Mouse (Mus musculus) CD8-positive naive resting alpha-beta T cell, adult 2 months (primary cell): ENCODE measurements around the gene Gm12258.

Experiments used
- DNase-seq, 2 experiments: peaks; one replicate each; pipeline ENCODE4 v3.0.0; 2022; ENCODE audit warnings: low read depth in 2 of 2, low spot score in 2 of 2

Gm12258 gene

GRCm38 (mm10) chr11:58897485-58897884 is 50.5 kb downstream of the Gm12258 start:
- no peak for DNase-seq

- DNase-seq, result no peak
These were observed 54.1 kb downstream of the Gm12258 start for GRCm38 (mm10) chr11:58901080-58901479.

DNA sequence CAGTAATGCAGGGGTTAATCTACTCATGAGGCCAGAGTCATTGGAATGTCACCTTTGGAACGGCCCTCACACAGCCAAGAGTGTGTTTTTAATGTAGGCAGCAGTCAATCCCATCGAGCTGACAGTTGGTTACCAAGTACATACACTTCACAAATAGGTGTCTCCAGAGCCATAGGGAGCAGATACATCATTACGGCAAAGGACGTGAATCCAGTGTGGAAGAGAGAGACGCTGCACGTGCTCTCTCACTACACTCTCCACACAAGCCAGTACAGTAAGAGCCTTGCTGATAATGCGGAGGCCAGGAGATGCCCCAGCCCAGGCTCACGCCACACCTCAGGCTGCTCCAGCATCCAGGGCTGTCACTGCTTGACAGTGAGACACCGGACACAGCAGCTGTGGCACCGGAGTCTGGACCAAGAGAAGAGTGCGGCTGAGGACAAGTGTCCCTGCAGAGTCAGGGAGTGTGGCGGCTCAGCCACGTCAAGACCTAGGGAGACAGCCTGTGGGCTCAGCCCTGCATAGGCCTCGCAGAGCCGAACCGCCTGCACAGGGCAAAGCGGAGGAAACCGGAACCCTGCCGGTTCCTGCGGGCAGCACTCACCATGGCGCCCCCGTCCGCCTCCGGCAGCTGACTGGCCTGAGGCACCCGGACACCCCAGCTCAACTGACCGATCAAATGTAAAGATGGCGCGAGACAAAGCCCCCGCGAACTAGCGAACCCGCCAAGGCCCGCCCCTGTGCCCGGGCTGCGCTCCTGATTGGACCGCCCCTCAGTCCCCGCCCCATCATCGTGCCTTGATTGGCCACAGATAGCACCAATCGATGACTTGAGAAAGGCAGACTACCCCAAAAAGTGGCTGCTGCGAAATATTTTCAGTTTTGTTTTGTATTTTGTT is 56.8 kb downstream of the Gm12258 start, which contains the start of gene Zfp39:
TSS of gene Zfp39 (minus strand) at position 715 of the 899 bp plus-strand sequence.
- peak; percentile 90 to 98 for DNase-seq

DNA sequence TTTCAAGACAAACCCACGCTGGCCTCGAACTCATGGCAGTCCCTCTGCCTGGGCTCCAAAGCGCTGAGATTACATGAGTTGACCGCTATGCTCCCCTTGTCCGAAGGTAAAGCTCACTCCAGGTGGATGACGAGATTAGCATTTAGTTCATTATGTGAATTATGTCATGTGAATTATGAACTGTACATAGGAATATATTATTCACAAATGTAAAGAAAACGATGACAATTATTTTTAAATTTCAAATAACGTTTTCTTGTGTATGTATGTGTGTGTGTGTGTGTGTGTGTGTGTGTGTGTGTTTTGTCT is 57.4 kb downstream of the Gm12258 start:
- no peak for DNase-seq

GRCm38 (mm10) chr11:58904838-58905237 is 57.9 kb downstream of the Gm12258 start:
- DNase-seq, result no peak
